Mouse (Mus musculus) hindbrain, embryonic 14.5 days (tissue): Measurements from ENCODE around the gene Man2a1. TPM values are rescaled to one million over a fixed set of nuclear protein-coding genes. Genes with fewer than 3 reads are reported as not detected.

Experiments
- ATAC-seq: fragments of 200-750 bp; cut with Nextera tagmentation; 2 replicates; pipeline ENCODE4 v1.8.0; 2017; ENCODE audit warnings: moderate number of reproducible peaks, mild to moderate bottlenecking, moderate TSS enrichment, moderate library complexity; ENCODE audit not compliant: low FRiP score
- DNase-seq: peaks from one replicate; pipeline ENCODE4 v3.0.0-alpha.2; 2015; ENCODE audit warnings: low spot score
- H3K27ac ChIP-seq: fragments of 300-500 bp; sonication (generic); 2 replicates; pipeline ENCODE4 v1.5.1; 2014; ENCODE audit warnings: mild to moderate bottlenecking, moderate library complexity
- H3K27me3 ChIP-seq: fragments of 300-500 bp; sonication (generic); 2 replicates; pipeline ENCODE4 v1.6.1; 2014; ENCODE audit warnings: mild to moderate bottlenecking, low read length, mixed read lengths; ENCODE audit not compliant: control insufficient read depth, insufficient read depth
- H3K36me3 ChIP-seq: fragments of 300-500 bp; sonication (generic); replicated peaks from 2 replicates; pipeline ENCODE4 v1.6.1; 2014; ENCODE audit not compliant: control insufficient read depth, insufficient read depth
- H3K4me1 ChIP-seq: fragments of 300-500 bp; sonication (generic); replicated peaks from 2 replicates; pipeline ENCODE4 v1.6.1; 2014; ENCODE audit warnings: antibody characterized with exemption, low read length, mixed read lengths; ENCODE audit not compliant: control insufficient read depth, insufficient read depth
- H3K4me2 ChIP-seq: fragments of 300-500 bp; sonication (generic); replicated peaks from 2 replicates; pipeline ENCODE4 v1.6.1; 2014; ENCODE audit warnings: mild to moderate bottlenecking, moderate library complexity
- H3K4me3 ChIP-seq: fragments of 300-500 bp; sonication (generic); replicated peaks from 2 replicates; pipeline ENCODE4 v1.5.1; 2014; ENCODE audit warnings: mild to moderate bottlenecking, low read length
- H3K9ac ChIP-seq: fragments of 300-500 bp; sonication (generic); 2 replicates; pipeline ENCODE4 v1.6.1; 2014
- H3K9me3 ChIP-seq: fragments of 300-500 bp; sonication (generic); 2 replicates; pipeline ENCODE4 v1.6.1; 2016; ENCODE audit warnings: low read length; ENCODE audit not compliant: control insufficient read depth
- WGBS: fragments of 180-500 bp; shearing (Covaris S2); extraction: QIAGEN DNeasy Blood & Tissue Kit; methylation state at CpG from one replicate; pipeline ENCODE4 v1.1.7; 2014; 5-methylcytosine and 5-hydroxymethylcytosine counted together
- polyA plus RNA-seq: library from polyadenylated mRNA; unstranded; fragments of >200 nt; fragmentation: Nextera tagmentation; extraction: Ambion mirVana; gene quantifications from 2 replicates; pipeline ENCODE4 v1.2.1, GENCODE M21; 2014

Man2a1 gene
- polyA plus RNA-seq, 1 experiment from 2014 or later = 5.5 TPM

DNA sequence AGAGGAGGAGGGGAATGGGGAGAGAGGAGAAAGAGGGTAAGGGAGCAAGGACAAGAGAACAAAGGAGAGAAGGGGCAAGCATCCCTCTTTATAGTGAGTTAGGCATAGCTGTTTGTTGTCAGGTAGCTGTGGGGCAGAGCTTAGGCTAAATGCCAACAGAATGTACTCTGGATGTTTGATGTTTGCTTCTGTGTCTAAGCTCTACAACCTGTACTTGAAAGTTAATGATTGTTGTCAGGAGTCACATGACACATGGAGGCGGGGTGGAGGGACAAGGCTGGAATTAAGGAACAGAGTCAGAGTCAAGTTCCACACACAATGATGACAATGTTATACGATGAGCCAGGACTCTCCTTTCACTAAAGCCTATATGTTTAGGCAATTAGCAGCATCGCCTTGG is 181.8 kb downstream of the Man2a1 start:
- H3K4me3 ChIP-seq = no peak overlapping the region
- WGBS = 91% methylated on average over 3 of the region's 3 CpGs
- H3K9ac ChIP-seq = no peak overlapping the region
- H3K27ac ChIP-seq = no peak overlapping the region
- no peaks in the 10 kb centered on the region for H3K4me1 ChIP-seq
- DNase-seq = no peak
- no peak overlapping the region for H3K4me2 ChIP-seq
- no peaks in the 10 kb centered on the region for H3K9me3 ChIP-seq
- no peaks in the 10 kb centered on the region for H3K27me3 ChIP-seq
- ATAC-seq = no peak
- no peaks in the 10 kb centered on the region for H3K36me3 ChIP-seq

DNA sequence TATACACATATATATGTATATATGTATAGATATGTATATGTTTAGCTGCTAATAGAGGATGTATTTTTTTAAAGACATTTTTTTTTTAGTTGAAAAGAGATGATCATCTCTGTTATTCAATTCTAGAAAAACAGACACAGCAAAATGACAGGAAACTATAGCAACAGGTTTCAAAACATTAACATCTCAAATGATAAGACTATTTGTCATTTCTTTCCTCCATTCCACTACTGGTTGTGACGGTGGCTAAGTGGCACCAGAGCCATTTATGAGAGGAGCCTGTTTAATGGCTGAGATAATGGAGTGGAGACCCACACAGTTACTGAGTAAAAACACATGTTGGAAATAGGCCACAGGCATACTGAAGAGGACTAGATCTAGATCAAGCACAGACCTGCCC is 185.4 kb downstream of the Man2a1 start:
- 67% methylated on average over 1 of the region's 1 CpGs for WGBS

DNA sequence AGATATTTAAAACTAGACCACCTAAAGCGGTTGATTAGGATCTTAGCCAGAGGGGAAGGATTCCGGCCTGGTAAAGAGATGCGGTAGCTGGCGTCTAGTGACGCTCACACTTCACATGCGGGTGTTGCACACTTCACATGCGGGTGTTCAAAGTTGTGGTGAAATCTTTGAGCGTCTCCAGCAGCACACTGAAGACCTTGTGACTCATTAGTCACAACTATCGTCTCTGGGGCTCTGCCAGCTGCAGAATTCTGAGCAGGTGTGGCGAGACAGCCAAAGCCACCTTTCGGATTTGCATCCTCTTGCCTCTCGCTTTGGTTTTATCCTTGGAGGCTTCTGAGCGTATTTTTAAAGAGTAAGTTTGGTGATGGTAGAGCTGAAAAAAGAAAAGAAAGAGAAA is 187.8 kb downstream of the Man2a1 start:
- no peaks in the 10 kb centered on the region for H3K27me3 ChIP-seq
- DNase-seq (no peak), ATAC-seq (no peak)
- H3K4me1 ChIP-seq = no peaks in the 10 kb centered on the region
- 92% methylated on average over 13 of the region's 13 CpGs for WGBS
- H3K4me3 ChIP-seq = no peak overlapping the region
- no peaks in the 10 kb centered on the region for H3K9me3 ChIP-seq
- H3K9ac ChIP-seq = no peak overlapping the region
- no peak overlapping the region for H3K4me2 ChIP-seq
- no peak overlapping the region for H3K27ac ChIP-seq
- H3K36me3 ChIP-seq = no peaks in the 10 kb centered on the region

More for the DNA sequence above, 185.4 kb downstream of the Man2a1 start:
- Histone ChIP-seq H3K27ac (no peak overlapping the region), H3K27me3 (no peaks in the 10 kb centered on the region), H3K4me1 (no peaks in the 10 kb centered on the region), H3K36me3 (no peaks in the 10 kb centered on the region), H3K4me3 (no peak overlapping the region), H3K4me2 (no peak overlapping the region), H3K9me3 (no peaks in the 10 kb centered on the region), H3K9ac (no peak overlapping the region)
- DNase-seq = no peak
- ATAC-seq = no peak

DNA sequence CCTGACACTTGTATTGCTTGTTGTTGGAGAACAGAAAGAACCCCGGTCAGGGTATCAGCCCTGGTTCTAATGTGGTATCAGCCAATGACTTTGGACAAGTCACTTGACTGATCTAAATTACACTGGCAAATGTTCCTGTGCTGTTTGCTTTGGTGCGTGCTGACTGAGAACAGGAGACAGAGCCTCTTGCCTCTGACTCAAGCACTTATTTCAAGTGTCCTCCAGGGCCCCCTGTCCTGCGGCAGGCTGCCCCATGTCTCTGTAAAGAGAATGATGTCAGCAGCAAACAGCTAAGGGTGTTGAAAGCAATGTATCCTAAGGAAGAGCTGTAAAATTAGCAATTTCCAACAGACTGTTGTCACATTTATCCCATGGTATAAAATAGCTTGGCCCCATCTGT is 188.6 kb downstream of the Man2a1 start:
- no peaks in the 10 kb centered on the region for H3K27me3 ChIP-seq
- no peak overlapping the region for H3K4me3 ChIP-seq
- DNase-seq = no peak
- no peak overlapping the region for H3K4me2 ChIP-seq
- no peak overlapping the region for H3K9ac ChIP-seq
- H3K4me1 ChIP-seq = no peaks in the 10 kb centered on the region
- 76% methylated on average over 3 of the region's 3 CpGs for WGBS
- H3K9me3 ChIP-seq = no peaks in the 10 kb centered on the region
- ATAC-seq = no peak
- no peak overlapping the region for H3K27ac ChIP-seq
- H3K36me3 ChIP-seq = no peaks in the 10 kb centered on the region

DNA sequence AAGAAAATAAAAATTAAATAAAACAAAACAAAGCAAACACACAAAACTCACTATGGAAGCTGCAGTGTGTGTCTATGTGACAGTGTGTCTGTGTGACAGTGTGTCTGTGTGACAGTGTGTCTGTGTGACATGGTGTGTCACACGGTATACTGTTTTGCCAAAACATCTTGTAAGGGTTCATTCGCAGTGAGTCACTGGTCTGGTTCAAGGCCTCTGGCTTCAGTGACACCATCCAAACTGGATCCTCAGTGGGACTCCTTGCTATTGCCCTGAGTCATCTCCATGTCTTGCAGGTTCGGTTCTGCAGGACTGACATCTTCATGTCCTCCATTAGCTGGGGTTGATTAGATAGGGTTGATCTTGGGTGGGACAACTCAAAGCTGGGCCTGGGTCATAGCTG is 191.5 kb downstream of the Man2a1 start:
- no peak overlapping the region for H3K4me3 ChIP-seq
- DNase-seq (no peak), ATAC-seq (no peak)
- no peak overlapping the region for H3K27ac ChIP-seq
- no peaks in the 10 kb centered on the region for H3K27me3 ChIP-seq
- 91% methylated on average over 3 of the region's 3 CpGs for WGBS
- H3K4me1 ChIP-seq = no peaks in the 10 kb centered on the region
- no peaks in the 10 kb centered on the region for H3K36me3 ChIP-seq
- H3K9me3 ChIP-seq = no peaks in the 10 kb centered on the region
- H3K9ac ChIP-seq = no peak overlapping the region
- no peak overlapping the region for H3K4me2 ChIP-seq

DNA sequence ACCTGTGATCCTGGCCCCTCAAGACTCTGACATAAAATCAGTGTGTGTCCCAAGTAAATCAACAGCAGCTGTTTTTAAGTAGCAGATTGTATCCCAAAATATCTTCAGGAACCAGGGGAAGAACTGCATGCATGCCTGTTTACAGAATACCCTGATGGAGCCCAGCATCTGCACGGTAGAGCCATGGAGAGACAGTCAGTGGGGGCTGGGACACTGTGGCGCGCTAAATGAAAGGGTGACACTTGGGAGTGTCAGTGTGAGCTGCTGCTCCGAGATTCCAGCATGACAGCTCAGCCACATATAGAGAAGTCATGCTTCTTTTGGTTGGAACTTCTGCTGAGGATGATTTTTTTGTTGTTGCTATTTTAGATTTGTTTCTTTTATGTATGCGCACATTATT is 192.1 kb downstream of the Man2a1 start:
- Histone ChIP-seq H3K36me3 (no peaks in the 10 kb centered on the region), H3K9ac (no peak overlapping the region), H3K4me1 (no peaks in the 10 kb centered on the region), H3K4me3 (no peak overlapping the region), H3K27me3 (no peaks in the 10 kb centered on the region), H3K27ac (no peak overlapping the region), H3K9me3 (no peaks in the 10 kb centered on the region), H3K4me2 (no peak overlapping the region)
- ATAC-seq (no peak), DNase-seq (no peak)
- WGBS = 80% methylated on average over 5 of the region's 5 CpGs

DNA sequence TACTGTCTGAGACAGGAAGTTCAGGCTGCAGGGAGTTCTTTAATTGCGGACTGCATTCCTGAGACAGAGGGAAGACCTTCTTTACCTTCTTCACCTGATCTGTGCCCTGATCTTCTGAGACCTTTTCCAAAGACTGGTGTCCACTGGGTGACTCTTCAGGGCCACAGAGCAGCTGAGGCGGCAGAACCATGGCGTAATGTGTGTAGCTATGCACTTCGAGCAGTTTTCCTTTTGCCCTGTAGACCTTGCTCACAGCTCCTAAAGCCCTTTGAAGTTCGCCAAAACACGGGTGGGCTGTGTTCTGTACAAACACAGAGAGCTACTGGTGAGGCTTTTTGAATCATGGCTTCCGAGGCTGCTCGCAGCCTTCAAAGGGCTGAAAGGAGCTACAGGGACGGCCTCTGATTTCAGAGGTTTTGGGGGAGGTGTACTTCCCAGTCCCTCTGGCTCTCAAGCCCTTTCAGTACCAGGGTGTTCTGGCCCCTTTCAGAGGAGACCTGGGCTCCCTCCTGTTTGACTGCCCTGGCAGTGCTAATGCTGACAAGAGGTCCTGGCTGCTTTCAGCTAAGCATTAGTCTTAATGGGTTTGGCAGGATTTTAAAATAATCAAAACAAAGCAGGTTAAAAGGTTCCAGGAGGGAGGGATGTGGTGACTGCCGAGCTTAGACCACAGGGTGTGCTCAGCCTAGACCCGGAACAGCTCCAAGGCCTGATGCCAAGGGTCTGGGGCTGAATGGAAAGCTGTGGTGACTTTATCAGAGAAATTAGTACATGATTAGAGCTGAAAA is 201.8 kb downstream of the Man2a1 start:
- H3K36me3 ChIP-seq = no peaks in the 10 kb centered on the region
- H3K9ac ChIP-seq = no peak overlapping the region
- WGBS = 59% methylated on average over 11 of the region's 11 CpGs
- no peak overlapping the region for H3K4me2 ChIP-seq
- no peak overlapping the region for H3K27ac ChIP-seq
- peaks cover 10% of the 10 kb centered on the region; the same call in 1 of the 2 replicates for H3K4me1 ChIP-seq
- ATAC-seq (no peak), DNase-seq (no peak)
- no peaks in the 10 kb centered on the region for H3K27me3 ChIP-seq
- no peak overlapping the region for H3K4me3 ChIP-seq
- no peaks in the 10 kb centered on the region for H3K9me3 ChIP-seq

DNA sequence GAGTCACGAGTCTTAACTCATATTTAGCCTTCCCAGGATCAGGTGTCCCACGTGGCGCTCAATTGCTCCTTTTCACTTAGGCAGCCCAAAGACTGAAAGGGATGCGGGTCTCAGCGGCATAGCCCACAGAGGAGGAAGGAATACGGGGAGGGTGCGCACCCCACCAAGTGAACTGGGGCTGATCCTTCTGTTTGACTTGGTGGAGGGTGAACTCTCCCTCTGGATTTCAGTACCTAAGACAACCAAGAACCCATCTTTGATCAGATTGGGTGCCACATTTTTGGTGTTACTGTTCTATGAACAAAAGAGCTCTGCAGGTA is 202.4 kb downstream of the Man2a1 start:
- H3K4me3 ChIP-seq = no peak overlapping the region
- H3K27me3 ChIP-seq = no peaks in the 10 kb centered on the region
- ATAC-seq (no peak), DNase-seq (no peak)
- no peaks in the 10 kb centered on the region for H3K36me3 ChIP-seq
- no peak overlapping the region for H3K27ac ChIP-seq
- no peak overlapping the region for H3K4me2 ChIP-seq
- no peaks in the 10 kb centered on the region for H3K9me3 ChIP-seq
- 61% methylated on average over 7 of the region's 7 CpGs for WGBS
- H3K9ac ChIP-seq = no peak overlapping the region
- H3K4me1 ChIP-seq = peaks cover 10% of the 10 kb centered on the region; the same call in 1 of the 2 replicates
